ENCODE assay signal across 14 mouse cellular contexts in genomic region chr3:107829625-107830024, GRCm38 (mm10). TPM values are rescaled to one million over a fixed set of nuclear protein-coding genes. Genes with fewer than 3 reads are reported as not detected.
A peak's percentile ranks its signal among the peaks of the same experiment; 100 is the strongest.
DNase-seq lines count a peak whose midpoint lies in the region; ATAC-seq and TF ChIP-seq lines count a peak whose summit lies in the region.
"Had no signal": no experiment of that assay in that cellular context is flagged by ENCODE, and none has a peak within 500 bp of the region (broad histone marks: within the 10 kb centered on the region; RNA-seq: fewer than 3 reads in every experiment).

No protein-coding gene starts in this region.

- ATAC-seq in liver, embryonic 11.5 days (replicated peaks; ENCODE audit: low FRiP score) = no peak
- no peak for ATAC-seq in liver, embryonic 12.5 days
- ATAC-seq in midbrain, embryonic 11.5 days (ENCODE audit: low FRiP score) = no peak

- intact Hi-C loops in heart, postnatal 36 days (cut with DNase I) = loop anchor here (5.0 kb wide), 1 partner anchor 67 kb away; the partner anchor contains the start of gene Csf1

- no peaks in the 10 kb centered on the region for H3K9me3 ChIP-seq in liver, embryonic 11.5 days (ENCODE audit: control insufficient read depth, low read length)
- no peaks in the 10 kb centered on the region for H3K9me3 ChIP-seq in liver, embryonic 12.5 days (replicated peaks)
- no peaks in the 10 kb centered on the region for H3K9me3 ChIP-seq in midbrain, embryonic 11.5 days (ENCODE audit: control insufficient read depth, low read length)
- H3K9me3 ChIP-seq: embryonic facial prominence, embryonic 15.5 days had no signal

- peaks cover 11% of the 10 kb centered on the region for H3K4me1 ChIP-seq in embryonic fibroblast, embryonic 13.5 days (ENCODE audit: control insufficient read depth, insufficient read depth, low read length)
- no peaks in the 10 kb centered on the region for H3K4me1 ChIP-seq in liver, embryonic 11.5 days (replicated peaks; ENCODE audit: control insufficient read depth, insufficient read depth, low read length)
- peaks cover 5% of the 10 kb centered on the region; the same call in 1 of the 2 replicates for H3K4me1 ChIP-seq in liver, embryonic 12.5 days
- H3K4me1 ChIP-seq in midbrain, embryonic 11.5 days (ENCODE audit: control insufficient read depth, insufficient read depth, low read length) = peaks cover 9% of the 10 kb centered on the region

- no peak overlapping the region for H3K4me2 ChIP-seq in liver, embryonic 11.5 days
- no peak overlapping the region for H3K4me2 ChIP-seq in liver, embryonic 12.5 days
- no peak overlapping the region for H3K4me2 ChIP-seq in midbrain, embryonic 11.5 days
- H3K4me2 ChIP-seq: embryonic facial prominence, embryonic 15.5 days had no signal

- H3K36me3 ChIP-seq in liver, embryonic 11.5 days (ENCODE audit: control insufficient read depth, insufficient read depth, low read length) = no peaks in the 10 kb centered on the region
- no peaks in the 10 kb centered on the region for H3K36me3 ChIP-seq in liver, embryonic 12.5 days
- no peaks in the 10 kb centered on the region for H3K36me3 ChIP-seq in midbrain, embryonic 11.5 days (ENCODE audit: control insufficient read depth, insufficient read depth, low read length)
- H3K36me3 ChIP-seq: embryonic facial prominence, embryonic 15.5 days had no signal

- H3K27ac ChIP-seq in embryonic fibroblast, embryonic 13.5 days (ENCODE audit: insufficient read depth, low read length) = peak overlapping the region; percentile 92
- H3K27ac ChIP-seq in liver, embryonic 11.5 days (ENCODE audit: low read depth, low read length) = no peak overlapping the region
- no peak overlapping the region for H3K27ac ChIP-seq in liver, embryonic 12.5 days
- H3K27ac ChIP-seq in midbrain, embryonic 11.5 days (ENCODE audit: low read depth, low read length) = no peak overlapping the region
- H3K27ac ChIP-seq: embryonic facial prominence, embryonic 15.5 days had no signal

- H3K27me3 ChIP-seq in liver, embryonic 11.5 days (replicated peaks; ENCODE audit: control insufficient read depth, insufficient read depth, low read length) = peaks cover 3% of the 10 kb centered on the region
- H3K27me3 ChIP-seq in liver, embryonic 12.5 days (replicated peaks) = peaks cover 17% of the 10 kb centered on the region
- no peaks in the 10 kb centered on the region for H3K27me3 ChIP-seq in midbrain, embryonic 11.5 days (ENCODE audit: control insufficient read depth, insufficient read depth, low read length)
- H3K27me3 ChIP-seq: embryonic facial prominence, embryonic 15.5 days had no signal

- 74% methylated on average over 14 of the region's 14 CpGs for WGBS in liver, embryonic 11.5 days
- 75% methylated on average over 14 of the region's 14 CpGs for WGBS in liver, embryonic 12.5 days (ENCODE audit: insufficient replicate concordance)
- WGBS in midbrain, embryonic 11.5 days = 70% methylated on average over 14 of the region's 14 CpGs

- H3K9ac ChIP-seq in liver, embryonic 11.5 days (ENCODE audit: low read depth, low read length) = no peak overlapping the region
- H3K9ac ChIP-seq in liver, embryonic 12.5 days = no peak overlapping the region
- no peak overlapping the region for H3K9ac ChIP-seq in midbrain, embryonic 11.5 days (ENCODE audit: low read length)
- H3K9ac ChIP-seq: embryonic facial prominence, embryonic 15.5 days had no signal

- peak; percentile 68 for DNase-seq in urinary bladder, postnatal 14 days (ENCODE audit: low spot score)
- no peak for DNase-seq in urinary bladder, postnatal 10 days (ENCODE audit: low spot score)
- DNase-seq in heart, postnatal 36 days = peak; percentile 62 to 63
- DNase-seq in liver, embryonic 11.5 days (ENCODE audit: low spot score) = no peak
- DNase-seq in midbrain, embryonic 11.5 days (ENCODE audit: low spot score, missing footprints) = no peak
- DNase-seq: cerebellum, postnatal 25 days; right cerebral cortex, adult 18-20 months had no signal

- TF ChIP-seq POLR2A in embryonic fibroblast, embryonic 13.5 days (IDR thresholded peaks at IDR 0.05; ENCODE audit: low read depth, low read length) = 0 out of 2 replicates have a peak, but pooled peaks have one; percentile 33

- H3K4me3 ChIP-seq in embryonic fibroblast, embryonic 13.5 days (ENCODE audit: insufficient read depth, low read length) = no peak overlapping the region
- no peak overlapping the region for H3K4me3 ChIP-seq in liver, embryonic 11.5 days (ENCODE audit: low read depth, low read length)
- H3K4me3 ChIP-seq in liver, embryonic 12.5 days = no peak overlapping the region
- H3K4me3 ChIP-seq in midbrain, embryonic 11.5 days (ENCODE audit: low read depth, low read length) = no peak overlapping the region
- H3K4me3 ChIP-seq: embryonic facial prominence, embryonic 15.5 days had no signal

- no peak for TF ChIP-seq CTCF in embryonic fibroblast, embryonic 13.5 days (IDR thresholded peaks at IDR 0.05; ENCODE audit: borderline replicate concordance, insufficient read depth, low read length)

RNA-seq across cellular contexts. Expression of gene Eps8l3, which starts 47.4 kb away (rescaled TPM):
- polyA plus RNA-seq in embryonic fibroblast, embryonic 13.5 days (2011; ENCODE audit: insufficient read length, low read depth, missing spikeins) = not detected in 2 replicates
- total RNA-seq in heart, postnatal 36 days (2021) = not detected
- polyA plus RNA-seq in liver, embryonic 11.5 days (2014; fragmentation: Nextera tagmentation; extraction: Ambion mirVana) = not detected in 2 replicates
- not detected in 2 replicates for polyA plus RNA-seq in liver, embryonic 12.5 days (2016; fragmentation: Nextera tagmentation; extraction: Ambion mirVana)
- not detected in 2 replicates for polyA plus RNA-seq in midbrain, embryonic 11.5 days (2014; fragmentation: Nextera tagmentation; extraction: Ambion mirVana)
- total RNA-seq: gastrocnemius, postnatal 4 days; layer of hippocampus, adult 18-20 months had no signal
- polyA plus RNA-seq: brain, embryonic 14.5 days; embryonic facial prominence, embryonic 15.5 days; limb, embryonic 11.5 days had no signal

Comparison
In these comparisons a context has a peak if more than half of its experiments do, and no peak if none do; other contexts are left out.
1. DNase-seq: peak in urinary bladder, postnatal 14 days (single experiment) and heart, postnatal 36 days (2 of 2); none in urinary bladder, postnatal 10 days (single experiment), liver, embryonic 11.5 days (single experiment) and midbrain, embryonic 11.5 days (single experiment).